Mouse (Mus musculus): ENCODE results near the gene Hpn. TPM values are rescaled to one million over a fixed set of nuclear protein-coding genes. Genes with fewer than 3 reads are reported as not detected.

Hpn gene
- polyA plus RNA-seq, 1 experiment from 2014 or later = 4.2 TPM

- Histone ChIP-seq H3K9ac (no peak overlapping the region), H3K4me1 (peaks cover 26% of the 10 kb centered on the region; the same call in 1 of the 2 replicates), H3K9me3 (no peaks in the 10 kb centered on the region), H3K36me3 (no peaks in the 10 kb centered on the region), H3K4me2 (replicated peaks) (no peak overlapping the region), H3K27me3 (no peaks in the 10 kb centered on the region), H3K27ac (no peak overlapping the region), H3K4me3 (no peak overlapping the region)
- ATAC-seq (ENCODE audit: insufficient number of reproducible peaks, insufficient read depth, low FRiP score, low TSS enrichment) = no peak
- WGBS = 52% methylated on average over 2 of the region's 2 CpGs
Measured at GRCm38 (mm10) chr7:31087262-31087661, 27.8 kb downstream of the Hpn start.

GRCm38 (mm10) chr7:31086175-31086755 is 28.8 kb downstream of the Hpn start:
- no peak overlapping the region for H3K4me3 ChIP-seq
- no peaks in the 10 kb centered on the region for H3K27me3 ChIP-seq
- H3K4me2 ChIP-seq (replicated peaks) = no peak overlapping the region
- peaks cover 26% of the 10 kb centered on the region; the same call in 1 of the 2 replicates for H3K4me1 ChIP-seq
- no peaks in the 10 kb centered on the region for H3K9me3 ChIP-seq
- no peak overlapping the region for H3K9ac ChIP-seq
- no peak overlapping the region for H3K27ac ChIP-seq
- WGBS = 87% methylated on average over 9 of the region's 9 CpGs
- ATAC-seq (ENCODE audit: insufficient number of reproducible peaks, insufficient read depth, low FRiP score, low TSS enrichment) = no peak
- no peaks in the 10 kb centered on the region for H3K36me3 ChIP-seq

- H3K4me1 ChIP-seq = peaks cover 26% of the 10 kb centered on the region; the same call in 1 of the 2 replicates
- ATAC-seq (ENCODE audit: insufficient number of reproducible peaks, insufficient read depth, low FRiP score, low TSS enrichment) = no peak
- H3K27ac ChIP-seq = peak overlapping the region; percentile 72
- no peak overlapping the region for H3K4me2 ChIP-seq (replicated peaks)
- no peak overlapping the region for H3K4me3 ChIP-seq
- no peaks in the 10 kb centered on the region for H3K9me3 ChIP-seq
- no peak overlapping the region for H3K9ac ChIP-seq
- 21% methylated on average over 3 of the region's 3 CpGs for WGBS
- no peaks in the 10 kb centered on the region for H3K27me3 ChIP-seq
- H3K36me3 ChIP-seq = no peaks in the 10 kb centered on the region
Measured at GRCm38 (mm10) chr7:31085171-31085570, 29.9 kb downstream of the Hpn start.

- 40% methylated on average over 9 of the region's 9 CpGs for WGBS
- Histone ChIP-seq H3K36me3 (no peaks in the 10 kb centered on the region), H3K4me3 (no peak overlapping the region), H3K27ac (peak overlapping the region; percentile 70), H3K27me3 (no peaks in the 10 kb centered on the region), H3K9ac (no peak overlapping the region), H3K4me1 (peaks cover 26% of the 10 kb centered on the region; the same call in 1 of the 2 replicates), H3K9me3 (no peaks in the 10 kb centered on the region), H3K4me2 (replicated peaks) (no peak overlapping the region)
- 0 out of 2 replicates have a peak, but pooled peaks have one; percentile 68 for ATAC-seq (ENCODE audit: insufficient number of reproducible peaks, insufficient read depth, low FRiP score, low TSS enrichment)
Measured at GRCm38 (mm10) chr7:31084140-31084539, 30.9 kb downstream of the Hpn start.

GRCm38 (mm10) chr7:31082831-31083588 is 32.1 kb downstream of the Hpn start:
- Histone ChIP-seq H3K4me3 (no peak overlapping the region), H3K4me1 (peaks cover 26% of the 10 kb centered on the region; the same call in 1 of the 2 replicates), H3K4me2 (replicated peaks) (no peak overlapping the region), H3K9ac (no peak overlapping the region), H3K27me3 (no peaks in the 10 kb centered on the region), H3K9me3 (no peaks in the 10 kb centered on the region), H3K27ac (peak overlapping the region; percentile 70; the same call in 1 of the 2 replicates), H3K36me3 (no peaks in the 10 kb centered on the region)
- 40% methylated on average over 14 of the region's 14 CpGs for WGBS
- ATAC-seq (ENCODE audit: insufficient number of reproducible peaks, insufficient read depth, low FRiP score, low TSS enrichment) = no peak

GRCm38 (mm10) chr7:31082106-31082505 is 33.0 kb downstream of the Hpn start:
- ATAC-seq (ENCODE audit: insufficient number of reproducible peaks, insufficient read depth, low FRiP score, low TSS enrichment) = no peak
- Histone ChIP-seq H3K9me3 (no peaks in the 10 kb centered on the region), H3K4me2 (replicated peaks) (no peak overlapping the region), H3K9ac (no peak overlapping the region), H3K27me3 (no peaks in the 10 kb centered on the region), H3K36me3 (no peaks in the 10 kb centered on the region), H3K27ac (no peak overlapping the region), H3K4me3 (no peak overlapping the region), H3K4me1 (peaks cover 34% of the 10 kb centered on the region)

GRCm38 (mm10) chr7:31081106-31081505 is 34.0 kb downstream of the Hpn start:
- H3K9me3 ChIP-seq = no peaks in the 10 kb centered on the region
- 35% methylated on average over 1 of the region's 1 CpGs for WGBS

GRCm38 (mm10) chr7:31080611-31081010 is 34.5 kb downstream of the Hpn start:
- no peaks in the 10 kb centered on the region for H3K36me3 ChIP-seq
- H3K4me3 ChIP-seq = no peak overlapping the region
- ATAC-seq (ENCODE audit: insufficient number of reproducible peaks, insufficient read depth, low FRiP score, low TSS enrichment) = no peak
- no peak overlapping the region for H3K4me2 ChIP-seq (replicated peaks)
- no peak overlapping the region for H3K27ac ChIP-seq
- H3K9me3 ChIP-seq = no peaks in the 10 kb centered on the region
- H3K27me3 ChIP-seq = no peaks in the 10 kb centered on the region
- 29% methylated on average over 3 of the region's 3 CpGs for WGBS
- no peak overlapping the region for H3K9ac ChIP-seq
- H3K4me1 ChIP-seq = peaks cover 40% of the 10 kb centered on the region

More at GRCm38 (mm10) chr7:31081106-31081505, 34.0 kb downstream of the Hpn start:
- Histone ChIP-seq H3K4me1 (peaks cover 40% of the 10 kb centered on the region), H3K27ac (no peak overlapping the region), H3K4me3 (no peak overlapping the region), H3K4me2 (replicated peaks) (no peak overlapping the region), H3K27me3 (no peaks in the 10 kb centered on the region), H3K36me3 (no peaks in the 10 kb centered on the region), H3K9ac (no peak overlapping the region)
- no peak for ATAC-seq (ENCODE audit: insufficient number of reproducible peaks, insufficient read depth, low FRiP score, low TSS enrichment)

- no peak overlapping the region for H3K4me2 ChIP-seq (replicated peaks)
- no peak overlapping the region for H3K4me3 ChIP-seq
- WGBS = 97% methylated on average over 8 of the region's 8 CpGs
- no peak overlapping the region for H3K27ac ChIP-seq
- H3K9me3 ChIP-seq = no peaks in the 10 kb centered on the region
- H3K36me3 ChIP-seq = no peaks in the 10 kb centered on the region
- no peak for ATAC-seq (ENCODE audit: insufficient number of reproducible peaks, insufficient read depth, low FRiP score, low TSS enrichment)
- no peaks in the 10 kb centered on the region for H3K27me3 ChIP-seq
- H3K4me1 ChIP-seq = peaks cover 33% of the 10 kb centered on the region
- no peak overlapping the region for H3K9ac ChIP-seq
Measured at GRCm38 (mm10) chr7:31079670-31080069, 35.4 kb downstream of the Hpn start.

- peak overlapping the region; percentile 9; the same call in 1 of the 2 replicates for H3K27ac ChIP-seq
- H3K4me2 ChIP-seq (replicated peaks) = no peak overlapping the region
- no peak overlapping the region for H3K9ac ChIP-seq
- WGBS = 33% methylated on average over 5 of the region's 5 CpGs
- peaks cover 18% of the 10 kb centered on the region for H3K4me1 ChIP-seq
- no peak overlapping the region for H3K4me3 ChIP-seq
- no peaks in the 10 kb centered on the region for H3K36me3 ChIP-seq
- ATAC-seq (ENCODE audit: insufficient number of reproducible peaks, insufficient read depth, low FRiP score, low TSS enrichment) = no peak
- no peaks in the 10 kb centered on the region for H3K9me3 ChIP-seq
- H3K27me3 ChIP-seq = no peaks in the 10 kb centered on the region
Measured at GRCm38 (mm10) chr7:31077885-31078445, 37.1 kb downstream of the Hpn start.

GRCm38 (mm10) chr7:31077470-31077869 is 37.6 kb downstream of the Hpn start:
- ATAC-seq (ENCODE audit: insufficient number of reproducible peaks, insufficient read depth, low FRiP score, low TSS enrichment) = peak; percentile 29; the same call in 1 of the 2 replicates
- H3K27ac ChIP-seq = 0 out of 2 replicates have a peak overlapping the region, but pooled peaks have one; percentile 9

More at GRCm38 (mm10) chr7:31077470-31077869, 37.6 kb downstream of the Hpn start:
- Histone ChIP-seq H3K4me3 (no peak overlapping the region), H3K4me1 (peaks cover 14% of the 10 kb centered on the region), H3K9me3 (no peaks in the 10 kb centered on the region), H3K36me3 (no peaks in the 10 kb centered on the region), H3K27me3 (no peaks in the 10 kb centered on the region), H3K9ac (no peak overlapping the region), H3K4me2 (replicated peaks) (no peak overlapping the region)
- whole genome bisulfite sequencing = 25% methylated on average over 6 of the region's 6 CpGs

All from embryonic facial prominence, embryonic 12.5 days (tissue).